Mouse (Mus musculus): ENCODE measurements around the gene Magix. TPM values are rescaled to one million over a fixed set of nuclear protein-coding genes. Genes with fewer than 3 reads are reported as not detected.

Magix gene
- polyA plus RNA-seq, 2 experiments: 0.55 to 0.87 TPM

DNA sequence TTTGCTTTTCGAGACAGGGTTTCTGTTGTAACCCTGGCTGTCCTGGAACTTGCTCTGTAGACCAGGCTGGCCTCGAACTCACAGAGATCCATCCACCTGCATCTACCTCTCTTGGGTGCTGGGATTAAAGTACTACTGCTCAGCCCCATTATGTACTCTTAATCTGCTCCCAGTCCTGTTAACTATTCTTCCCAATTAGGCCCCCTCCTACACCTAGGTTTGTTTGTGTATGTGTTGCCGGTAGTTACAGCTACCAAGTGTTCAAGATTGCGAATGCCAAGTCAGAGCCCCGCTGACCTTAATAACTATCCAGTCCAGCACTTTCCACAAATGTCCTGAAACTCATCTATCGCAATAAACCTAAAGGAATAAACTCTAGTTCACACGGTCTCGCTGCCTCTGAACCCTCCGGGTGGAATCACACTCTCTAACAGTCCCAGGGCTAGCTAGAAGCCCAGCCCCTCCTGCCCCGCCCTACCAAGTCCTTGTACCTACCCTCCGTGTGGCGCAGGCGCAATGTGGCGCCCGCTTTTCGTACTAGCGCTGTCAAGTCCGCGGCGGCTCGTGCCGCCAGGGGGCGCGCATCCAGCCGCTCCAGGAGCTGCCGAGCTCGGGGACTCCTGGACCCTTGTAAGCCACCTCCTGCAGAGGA lies 1.5 kb downstream of the Magix start:
- TF ChIP-seq POLR2A (IDR thresholded peaks at IDR 0.05; ENCODE audit: borderline replicate concordance, extremely low read depth, insufficient read depth, insufficient read length): no peak
- no peaks in the 10 kb centered on the region for H3K4me1 ChIP-seq (ENCODE audit: control insufficient read depth, insufficient read depth, low read length)
- peak overlapping the region; percentile 43 for H3K4me2 ChIP-seq (replicated peaks; ENCODE audit: low read depth, low read length, severe bottlenecking)
- no peaks in the 10 kb centered on the region for H3K27me3 ChIP-seq (ENCODE audit: control insufficient read depth, insufficient read depth, low read length)
- WGBS: 15% methylated on average over 25 of the region's 27 CpGs
- peak; percentile 91 for ATAC-seq (ENCODE audit: low FRiP score, low read depth)
- H3K9me3 ChIP-seq (ENCODE audit: control insufficient read depth, low read length): no peaks in the 10 kb centered on the region
- DNase-seq (ENCODE audit: low spot score): peak; percentile 90
- peak overlapping the region; percentile 29 for H3K4me3 ChIP-seq (replicated peaks; ENCODE audit: low read length)
- H3K36me3 ChIP-seq (ENCODE audit: control insufficient read depth, insufficient read depth, low read length): no peaks in the 10 kb centered on the region
- no peak overlapping the region; the same call in 1 of the 2 replicates for H3K9ac ChIP-seq (ENCODE audit: low read depth, low read length, severe bottlenecking)
- no peak overlapping the region for H3K27ac ChIP-seq (replicated peaks; ENCODE audit: low read depth, low read length)

DNA sequence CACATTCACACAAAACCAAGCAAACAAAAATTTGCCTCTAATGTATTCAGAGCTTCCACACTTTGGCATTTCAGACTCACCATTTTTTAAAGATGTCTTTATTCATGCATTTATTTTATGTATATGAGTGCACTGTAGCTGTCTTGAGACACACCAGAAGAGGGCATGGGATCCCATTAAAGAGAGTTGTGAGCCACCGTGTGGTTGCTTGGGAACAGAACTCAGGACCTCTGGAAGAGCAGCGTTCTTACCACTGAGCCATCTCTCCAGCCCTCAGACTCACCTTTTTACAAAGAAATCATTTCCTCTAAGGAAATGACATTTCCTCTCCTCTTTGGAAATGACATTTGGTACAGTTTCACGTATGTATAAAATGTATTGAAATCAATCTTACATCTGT lies 2.1 kb downstream of the Magix start:
- WGBS: 48% methylated on average over 3 of the region's 3 CpGs

DNA sequence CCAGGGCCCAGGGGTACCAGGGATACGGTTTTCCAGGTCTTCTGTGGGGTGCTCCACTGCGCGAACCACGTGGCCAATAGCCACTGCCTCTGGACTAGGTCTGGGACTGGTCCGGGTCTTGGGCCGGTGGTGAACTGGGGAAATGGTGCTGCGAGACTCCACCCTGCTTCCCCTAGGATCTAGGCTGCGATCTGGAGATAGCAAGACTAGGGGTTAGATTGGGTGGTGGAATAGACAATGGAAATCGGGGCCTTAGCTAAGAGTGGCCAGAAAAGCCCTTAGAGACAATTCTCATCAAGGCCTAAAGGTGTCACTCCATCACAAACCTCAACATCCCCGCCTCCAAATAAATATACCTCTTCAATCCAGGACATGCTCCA lies 6.1 kb downstream of the Magix start:
- H3K27ac ChIP-seq (replicated peaks; ENCODE audit: low read depth, low read length): peak overlapping the region; percentile 73; the same call in 1 of the 2 replicates
- TF ChIP-seq POLR2A (IDR thresholded peaks at IDR 0.05; ENCODE audit: borderline replicate concordance, extremely low read depth, insufficient read depth, insufficient read length): no peak
- H3K9ac ChIP-seq (ENCODE audit: low read depth, low read length, severe bottlenecking): peak overlapping the region; percentile 7; the same call in 1 of the 2 replicates
- 40% methylated on average over 10 of the region's 10 CpGs for WGBS
- peak overlapping the region; percentile 47 for H3K4me2 ChIP-seq (replicated peaks; ENCODE audit: low read depth, low read length, severe bottlenecking)
- H3K27me3 ChIP-seq (ENCODE audit: control insufficient read depth, insufficient read depth, low read length): no peaks in the 10 kb centered on the region
- H3K4me3 ChIP-seq (replicated peaks; ENCODE audit: low read length): peak overlapping the region; percentile 24
- ATAC-seq (ENCODE audit: low FRiP score, low read depth): no peak
- no peaks in the 10 kb centered on the region for H3K36me3 ChIP-seq (ENCODE audit: control insufficient read depth, insufficient read depth, low read length)
- peaks cover 9% of the 10 kb centered on the region; the same call in 1 of the 2 replicates for H3K4me1 ChIP-seq (ENCODE audit: control insufficient read depth, insufficient read depth, low read length)
- H3K9me3 ChIP-seq (ENCODE audit: control insufficient read depth, low read length): no peaks in the 10 kb centered on the region
- DNase-seq (ENCODE audit: low spot score): no peak

More for the DNA sequence above, 2.1 kb downstream of the Magix start:
- TF ChIP-seq POLR2A (IDR thresholded peaks at IDR 0.05; ENCODE audit: borderline replicate concordance, extremely low read depth, insufficient read depth, insufficient read length): no peak
- Histone ChIP-seq H3K27ac (replicated peaks; ENCODE audit: low read depth, low read length) (no peak overlapping the region), H3K4me3 (replicated peaks; ENCODE audit: low read length) (no peak overlapping the region), H3K27me3 (ENCODE audit: control insufficient read depth, insufficient read depth, low read length) (no peaks in the 10 kb centered on the region), H3K9ac (ENCODE audit: low read depth, low read length, severe bottlenecking) (no peak overlapping the region), H3K4me2 (replicated peaks; ENCODE audit: low read depth, low read length, severe bottlenecking) (no peak overlapping the region), H3K4me1 (ENCODE audit: control insufficient read depth, insufficient read depth, low read length) (no peaks in the 10 kb centered on the region), H3K9me3 (ENCODE audit: control insufficient read depth, low read length) (no peaks in the 10 kb centered on the region), H3K36me3 (ENCODE audit: control insufficient read depth, insufficient read depth, low read length) (no peaks in the 10 kb centered on the region)
- no peak for DNase-seq (ENCODE audit: low spot score)
- no peak for ATAC-seq (ENCODE audit: low FRiP score, low read depth)

DNA sequence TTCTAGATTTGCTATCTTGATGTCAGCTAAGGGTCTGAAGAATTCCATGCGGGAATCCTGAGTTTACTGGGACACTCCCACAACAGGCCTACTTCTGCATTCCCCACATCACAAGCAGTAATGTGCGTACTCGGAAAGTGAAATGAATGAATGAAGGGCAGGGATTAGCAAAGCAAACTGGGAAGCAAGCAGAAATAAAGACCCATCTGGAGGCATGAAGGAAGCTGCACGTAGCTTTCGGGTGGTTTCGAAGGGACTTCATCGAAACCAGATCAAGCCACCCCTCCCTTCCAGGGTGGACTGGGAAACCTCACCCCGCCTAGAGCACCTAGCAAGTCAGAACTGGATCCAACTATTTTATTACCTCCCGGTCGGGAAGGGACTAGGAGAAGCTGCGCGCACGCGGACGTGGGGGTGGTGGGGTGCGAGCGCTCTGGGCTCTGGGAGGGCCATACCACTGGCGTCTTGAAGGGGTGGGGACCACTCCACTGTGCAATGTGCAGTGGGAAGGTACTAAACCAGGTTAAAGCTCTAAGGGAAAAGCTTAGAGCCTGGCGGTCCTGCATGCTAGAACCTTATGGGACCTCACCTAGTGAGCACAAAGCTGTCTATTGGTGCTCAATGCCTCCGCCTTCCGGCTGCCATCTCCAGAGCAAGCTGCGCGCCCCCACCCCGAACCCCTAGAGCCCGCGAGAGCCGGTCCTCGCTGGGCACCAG lies 6.6 kb downstream of the Magix start:
- ATAC-seq (ENCODE audit: low FRiP score, low read depth): peak; percentile 19; the same call in 1 of the 2 replicates
- DNase-seq (ENCODE audit: low spot score): peak; percentile 42
- no peaks in the 10 kb centered on the region for H3K36me3 ChIP-seq (ENCODE audit: control insufficient read depth, insufficient read depth, low read length)
- peak overlapping the region; percentile 7; the same call in 1 of the 2 replicates for H3K9ac ChIP-seq (ENCODE audit: low read depth, low read length, severe bottlenecking)
- no peak for TF ChIP-seq POLR2A (IDR thresholded peaks at IDR 0.05; ENCODE audit: borderline replicate concordance, extremely low read depth, insufficient read depth, insufficient read length)
- H3K27ac ChIP-seq (replicated peaks; ENCODE audit: low read depth, low read length): peak overlapping the region; percentile 73
- H3K4me1 ChIP-seq (ENCODE audit: control insufficient read depth, insufficient read depth, low read length): peaks cover 9% of the 10 kb centered on the region; the same call in 1 of the 2 replicates
- H3K27me3 ChIP-seq (ENCODE audit: control insufficient read depth, insufficient read depth, low read length): no peaks in the 10 kb centered on the region
- H3K4me2 ChIP-seq (replicated peaks; ENCODE audit: low read depth, low read length, severe bottlenecking): peak overlapping the region; percentile 47
- H3K4me3 ChIP-seq (replicated peaks; ENCODE audit: low read length): peak overlapping the region; percentile 24
- no peaks in the 10 kb centered on the region for H3K9me3 ChIP-seq (ENCODE audit: control insufficient read depth, low read length)
- WGBS: 33% methylated on average over 22 of the region's 28 CpGs

DNA sequence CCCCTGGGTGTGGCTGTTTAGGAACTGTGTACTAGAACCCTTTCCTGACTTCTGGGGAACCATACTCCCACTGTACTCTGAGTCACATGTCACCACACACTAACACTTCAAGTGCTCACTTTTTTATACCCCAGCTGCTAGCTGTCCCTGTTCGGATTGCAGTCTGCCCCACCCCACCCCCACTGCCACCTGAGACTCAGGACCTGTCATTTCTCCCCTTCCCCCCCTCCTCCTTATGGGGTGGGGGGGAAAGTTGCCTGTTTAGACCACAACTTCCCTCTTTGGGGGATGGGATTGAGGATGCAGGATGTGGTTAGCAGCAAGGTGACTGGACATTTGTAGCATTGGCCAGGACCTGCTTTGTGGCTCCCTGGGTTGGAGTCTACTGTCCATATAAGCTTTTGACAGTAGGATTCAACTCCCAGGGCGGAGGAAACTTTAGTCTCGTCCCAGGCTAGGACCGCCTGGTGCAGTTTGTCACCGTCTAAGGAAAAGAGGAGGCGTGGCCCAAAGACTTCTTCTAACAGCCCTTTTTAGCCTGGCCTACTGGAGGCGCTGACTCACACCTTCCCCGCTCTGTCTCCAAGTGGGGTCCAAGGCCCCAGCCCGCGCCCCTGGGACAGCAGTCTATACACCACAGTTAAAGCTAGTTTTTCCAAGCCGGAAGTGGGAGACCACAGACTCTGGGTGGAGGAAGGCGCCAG lies 7.3 kb downstream of the Magix start:
- Histone ChIP-seq H3K4me2 (replicated peaks; ENCODE audit: low read depth, low read length, severe bottlenecking) (peak overlapping the region; percentile 47), H3K27me3 (ENCODE audit: control insufficient read depth, insufficient read depth, low read length) (no peaks in the 10 kb centered on the region), H3K36me3 (ENCODE audit: control insufficient read depth, insufficient read depth, low read length) (no peaks in the 10 kb centered on the region), H3K27ac (replicated peaks; ENCODE audit: low read depth, low read length) (peak overlapping the region; percentile 73), H3K9me3 (ENCODE audit: control insufficient read depth, low read length) (no peaks in the 10 kb centered on the region), H3K4me1 (ENCODE audit: control insufficient read depth, insufficient read depth, low read length) (peaks cover 9% of the 10 kb centered on the region; the same call in 1 of the 2 replicates), H3K4me3 (replicated peaks; ENCODE audit: low read length) (peak overlapping the region; percentile 24), H3K9ac (ENCODE audit: low read depth, low read length, severe bottlenecking) (no peak overlapping the region)
- WGBS: 44% methylated on average over 12 of the region's 12 CpGs
- TF ChIP-seq POLR2A (IDR thresholded peaks at IDR 0.05; ENCODE audit: borderline replicate concordance, extremely low read depth, insufficient read depth, insufficient read length): no peak
- DNase-seq (ENCODE audit: low spot score): peak; percentile 58
- peak; percentile 19; the same call in 1 of the 2 replicates for ATAC-seq (ENCODE audit: low FRiP score, low read depth)
